Mouse (Mus musculus): ENCODE data around the gene 4930451I11Rik. TPM values are rescaled to one million over a fixed set of nuclear protein-coding genes. Genes with fewer than 3 reads are reported as not detected.

4930451I11Rik gene
- polyA plus RNA-seq, 1 experiment: not detected

DNA sequence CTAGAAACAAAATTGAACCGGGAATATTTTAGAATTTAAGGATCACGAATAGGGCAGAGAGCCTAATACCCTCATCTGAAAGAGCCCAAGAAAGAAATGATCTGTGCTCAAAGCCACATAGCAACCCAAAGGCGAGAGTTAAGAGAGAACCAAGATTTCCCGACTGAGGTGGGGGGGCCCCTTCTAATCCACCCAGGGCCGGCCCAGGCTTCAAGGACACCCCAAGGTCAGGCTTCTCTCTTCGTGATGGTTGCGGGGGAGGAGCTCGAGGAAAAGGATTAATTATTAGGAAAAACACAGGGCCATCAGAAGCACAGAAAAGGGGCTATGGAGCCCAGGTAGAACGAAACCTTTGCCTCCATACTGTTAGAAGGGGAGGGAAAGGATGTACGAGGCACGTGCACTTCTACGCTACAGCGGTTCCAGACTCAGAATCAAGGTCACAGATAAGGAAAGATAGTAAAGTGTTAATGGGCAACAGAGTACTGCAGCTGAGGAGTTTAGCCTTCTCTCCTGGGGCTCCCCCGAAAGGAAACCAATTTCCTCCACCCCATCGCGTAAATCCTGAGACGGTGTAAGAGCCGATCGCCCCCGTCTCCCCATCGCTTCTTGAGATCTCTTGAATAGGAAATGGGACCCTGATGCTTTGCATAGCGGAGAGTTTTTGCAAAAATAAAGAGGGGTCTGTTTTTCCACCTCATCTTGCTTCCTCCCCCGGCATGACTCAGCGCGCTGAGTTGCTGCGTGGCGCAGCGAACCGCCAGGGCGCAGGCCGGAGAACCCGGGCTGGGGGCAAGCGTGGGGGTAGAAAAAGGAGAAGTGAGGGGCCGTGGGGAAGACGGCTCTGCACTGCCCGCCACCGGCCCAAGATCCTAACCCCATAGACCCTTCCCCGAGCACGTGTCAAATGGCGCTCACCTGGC, 33.1 kb downstream of the 4930451I11Rik start:
- TF ChIP-seq POLR2A (IDR thresholded peaks at IDR 0.05; ENCODE audit: low read depth, low read length): no peak
- no peak for TF ChIP-seq CTCF (IDR thresholded peaks at IDR 0.05; ENCODE audit: extremely low read depth, insufficient read depth, insufficient read length, insufficient replicate concordance)
- DNase-seq (ENCODE audit: low read depth in 1 of 2, low spot score in 2 of 2): peak in 1 of 2 experiments; percentile 28
- H3K27ac ChIP-seq (ENCODE audit: insufficient read depth, low read length): peak overlapping the region; percentile 97
- no peaks in the 10 kb centered on the region for H3K27me3 ChIP-seq (ENCODE audit: control insufficient read depth, insufficient read depth, low read length)
- 2% methylated on average over 40 of the region's 40 CpGs for WGBS
- peaks cover 9% of the 10 kb centered on the region; the same call in 1 of the 2 replicates for H3K4me1 ChIP-seq (ENCODE audit: control insufficient read depth, insufficient read depth, insufficient read length)
- peaks cover 16% of the 10 kb centered on the region for H3K36me3 ChIP-seq (ENCODE audit: control insufficient read depth, insufficient read depth, low read length)
- peak overlapping the region; percentile 95 for H3K4me3 ChIP-seq (ENCODE audit: extremely low read depth, insufficient read depth, insufficient read length)

DNA sequence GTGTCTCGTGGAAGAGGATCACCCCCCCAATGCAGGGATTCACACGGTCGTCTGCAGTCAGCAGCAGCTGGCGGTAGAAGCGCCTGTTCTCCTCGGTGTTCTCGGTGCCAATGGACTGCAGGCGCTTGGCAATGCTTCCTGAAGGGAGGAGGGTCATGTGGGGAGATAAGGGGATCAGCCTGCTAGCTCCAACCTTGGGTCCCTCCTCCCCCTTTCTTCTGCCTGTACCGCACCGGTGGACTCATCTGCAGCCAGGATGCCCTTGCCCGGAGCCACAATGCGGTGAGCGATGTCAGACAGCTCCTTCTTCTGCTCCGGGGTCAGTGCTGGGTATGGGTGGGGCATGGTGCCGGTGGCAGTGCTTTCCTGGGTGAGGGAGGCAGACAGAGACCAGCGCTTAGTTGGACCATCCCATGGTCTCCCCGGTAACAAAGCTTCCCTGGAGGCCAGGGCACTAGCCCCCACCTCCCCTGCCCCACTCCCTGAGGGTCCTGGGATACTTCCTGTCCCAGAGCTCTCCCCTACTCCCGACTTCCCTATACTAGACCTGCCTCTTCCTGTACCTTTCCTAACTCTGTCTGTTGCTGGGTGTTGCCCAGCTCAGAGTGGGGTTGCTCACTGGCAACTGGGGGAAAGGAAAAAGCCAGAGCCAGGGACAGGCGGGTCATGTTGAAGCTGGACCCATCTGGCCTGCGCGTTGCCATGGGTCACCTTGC, 33.9 kb downstream of the 4930451I11Rik start, which contains the start of gene Fam57b:
Gene Fam57b (plus strand): TSS at position 258 of the 716 bp plus-strand sequence.
- Histone ChIP-seq H3K27me3 (ENCODE audit: control insufficient read depth, insufficient read depth, low read length) (no peaks in the 10 kb centered on the region), H3K36me3 (ENCODE audit: control insufficient read depth, insufficient read depth, low read length) (peaks cover 16% of the 10 kb centered on the region), H3K4me1 (ENCODE audit: control insufficient read depth, insufficient read depth, insufficient read length) (peaks cover 9% of the 10 kb centered on the region; the same call in 1 of the 2 replicates), H3K4me3 (ENCODE audit: extremely low read depth, insufficient read depth, insufficient read length) (peak within 1 kb of the TSS; percentile 95), H3K27ac (ENCODE audit: insufficient read depth, low read length) (peak within 1 kb of the TSS; percentile 97)
- TF ChIP-seq POLR2A (IDR thresholded peaks at IDR 0.05; ENCODE audit: low read depth, low read length) (no peak), CTCF (IDR thresholded peaks at IDR 0.05; ENCODE audit: extremely low read depth, insufficient read depth, insufficient read length, insufficient replicate concordance) (no peak)
- WGBS: 38% methylated on average over 20 of the region's 21 CpGs
- no peak for DNase-seq (ENCODE audit: low read depth in 1 of 2, low spot score in 2 of 2)

DNA sequence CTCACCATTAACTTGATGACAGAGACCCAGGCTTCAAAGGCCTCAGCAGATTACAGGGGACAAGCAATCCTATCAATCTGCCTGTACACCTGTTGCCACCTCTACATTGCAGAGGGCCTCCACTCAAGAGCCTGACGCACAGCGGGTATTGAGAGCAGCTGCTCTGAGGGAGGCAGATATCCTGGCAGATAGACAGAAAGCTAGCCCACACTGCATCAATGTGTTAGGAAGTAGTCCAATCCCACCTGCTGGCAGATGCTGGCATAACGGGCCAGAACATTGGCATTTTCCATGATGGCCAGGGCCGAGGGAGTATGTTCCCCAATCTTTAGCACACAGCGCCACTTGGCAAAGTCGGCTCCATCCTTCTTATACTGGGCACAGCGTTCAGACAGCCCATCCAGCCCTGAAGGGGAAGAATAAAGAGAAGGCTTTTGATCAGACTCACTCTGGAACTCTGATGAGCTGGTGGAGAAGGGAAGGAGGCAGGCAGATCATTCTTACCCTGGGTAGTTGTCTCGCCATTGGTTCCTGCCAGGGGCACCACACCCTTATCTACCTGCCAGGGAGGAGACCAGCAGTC, 35.0 kb downstream of the 4930451I11Rik start:
- WGBS: 84% methylated on average over 8 of the region's 8 CpGs
- Histone ChIP-seq H3K4me3 (ENCODE audit: extremely low read depth, insufficient read depth, insufficient read length) (no peak overlapping the region), H3K27me3 (ENCODE audit: control insufficient read depth, insufficient read depth, low read length) (no peaks in the 10 kb centered on the region), H3K27ac (ENCODE audit: insufficient read depth, low read length) (no peak overlapping the region), H3K36me3 (ENCODE audit: control insufficient read depth, insufficient read depth, low read length) (peaks cover 16% of the 10 kb centered on the region), H3K4me1 (ENCODE audit: control insufficient read depth, insufficient read depth, insufficient read length) (peaks cover 9% of the 10 kb centered on the region; the same call in 1 of the 2 replicates)
- no peak for DNase-seq (ENCODE audit: low read depth in 1 of 2, low spot score in 2 of 2)
- TF ChIP-seq POLR2A (IDR thresholded peaks at IDR 0.05; ENCODE audit: low read depth, low read length) (no peak), CTCF (IDR thresholded peaks at IDR 0.05; ENCODE audit: extremely low read depth, insufficient read depth, insufficient read length, insufficient replicate concordance) (peak; percentile 1; the same call in 1 of the 2 replicates)

DNA sequence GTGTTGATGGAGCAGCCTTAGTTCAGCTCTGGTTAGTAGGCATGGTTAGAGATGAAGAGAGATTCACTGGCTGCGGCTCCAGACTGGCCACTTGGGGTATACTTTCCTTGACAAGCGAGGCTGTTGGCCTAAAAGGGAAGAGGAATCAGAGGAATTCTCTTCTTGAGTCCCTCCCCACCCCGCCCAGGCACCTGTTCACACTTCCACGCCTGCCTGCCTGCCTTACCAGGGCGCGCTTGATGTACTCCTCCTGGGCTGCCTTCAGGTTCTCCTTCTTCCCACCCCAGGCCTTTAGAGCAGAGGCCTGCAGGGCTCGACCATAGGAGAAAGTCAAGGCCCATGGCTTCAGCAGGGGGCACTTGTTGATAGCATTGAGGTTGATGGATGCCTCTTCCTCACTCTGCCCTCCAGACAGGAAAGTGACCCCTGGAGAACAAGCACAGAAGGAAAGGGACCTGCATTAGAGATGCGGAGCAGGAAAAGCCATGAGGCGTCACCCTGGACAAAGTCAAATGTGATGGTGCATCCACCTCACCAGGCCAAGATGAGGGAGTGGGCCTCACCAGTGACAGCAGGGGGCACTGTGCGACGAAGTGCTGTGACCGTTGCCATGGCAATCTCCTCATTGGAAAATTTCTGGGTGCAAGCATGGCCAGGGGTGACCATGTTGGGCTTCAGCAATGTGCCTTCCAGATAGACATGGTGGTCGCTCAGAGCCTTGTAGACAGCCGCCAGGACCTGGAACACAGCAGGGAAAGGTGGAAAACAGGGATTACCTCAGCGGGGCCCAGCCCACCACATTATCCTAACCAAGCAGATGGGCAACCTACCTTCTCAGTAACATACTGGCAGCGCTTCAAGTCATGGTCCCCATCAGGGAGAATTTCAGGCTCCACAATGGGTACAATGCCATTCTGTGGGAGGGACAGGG, 35.8 kb downstream of the 4930451I11Rik start:
- no peak for DNase-seq (ENCODE audit: low read depth in 1 of 2, low spot score in 2 of 2)
- no peaks in the 10 kb centered on the region for H3K27me3 ChIP-seq (ENCODE audit: control insufficient read depth, insufficient read depth, low read length)

DNA sequence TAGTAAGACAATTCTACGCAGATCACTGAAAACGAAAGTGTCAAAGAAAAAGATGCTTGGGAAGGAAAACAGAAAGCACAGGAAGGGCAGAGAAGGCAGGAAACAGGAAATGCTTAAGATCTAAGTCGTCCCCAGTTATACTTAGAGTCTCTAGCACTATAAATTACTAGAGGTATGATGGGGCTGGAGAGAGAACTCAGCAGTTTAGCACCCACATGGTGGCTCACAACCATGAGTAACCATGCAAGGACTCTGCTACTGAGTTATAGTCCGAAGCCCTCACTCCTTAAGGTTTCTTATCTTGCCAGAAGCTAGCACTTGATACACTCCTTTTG, 37.2 kb downstream of the 4930451I11Rik start:
- WGBS: 23% methylated on average over 4 of the region's 4 CpGs
- TF ChIP-seq CTCF (IDR thresholded peaks at IDR 0.05; ENCODE audit: extremely low read depth, insufficient read depth, insufficient read length, insufficient replicate concordance) (no peak), POLR2A (IDR thresholded peaks at IDR 0.05; ENCODE audit: low read depth, low read length) (no peak)
- no peaks in the 10 kb centered on the region for H3K27me3 ChIP-seq (ENCODE audit: control insufficient read depth, insufficient read depth, low read length)
- no peak for DNase-seq (ENCODE audit: low read depth in 1 of 2, low spot score in 2 of 2)
- no peak overlapping the region for H3K4me3 ChIP-seq (ENCODE audit: extremely low read depth, insufficient read depth, insufficient read length)
- H3K4me1 ChIP-seq (ENCODE audit: control insufficient read depth, insufficient read depth, insufficient read length): peaks cover 11% of the 10 kb centered on the region; the same call in 1 of the 2 replicates
- peak overlapping the region; percentile 67 for H3K27ac ChIP-seq (ENCODE audit: insufficient read depth, low read length)
- H3K36me3 ChIP-seq (ENCODE audit: control insufficient read depth, insufficient read depth, low read length): peaks cover 23% of the 10 kb centered on the region

More for the DNA sequence above, 35.8 kb downstream of the 4930451I11Rik start:
- TF ChIP-seq CTCF (IDR thresholded peaks at IDR 0.05; ENCODE audit: extremely low read depth, insufficient read depth, insufficient read length, insufficient replicate concordance): no peak
- no peak for TF ChIP-seq POLR2A (IDR thresholded peaks at IDR 0.05; ENCODE audit: low read depth, low read length)
- WGBS: 93% methylated on average over 16 of the region's 16 CpGs
- Histone ChIP-seq H3K36me3 (ENCODE audit: control insufficient read depth, insufficient read depth, low read length) (peaks cover 16% of the 10 kb centered on the region), H3K4me3 (ENCODE audit: extremely low read depth, insufficient read depth, insufficient read length) (no peak overlapping the region), H3K27ac (ENCODE audit: insufficient read depth, low read length) (no peak overlapping the region), H3K4me1 (ENCODE audit: control insufficient read depth, insufficient read depth, insufficient read length) (peaks cover 11% of the 10 kb centered on the region; the same call in 1 of the 2 replicates)

Data from spleen, adult 2 months (tissue).